Mouse (Mus musculus) E14TG2a.4 (cell line): ENCODE measurements around the gene Xylt1.

Experiments used
- CTCF ChIP-seq: conservative IDR thresholded peaks from 2 replicates; pipeline ENCODE4 v1.5.1; 2014; ENCODE audit warnings: low read length
- NANOG ChIP-seq: IDR thresholded peaks from 2 replicates; pipeline ENCODE4 v1.6.1; 2014; ENCODE audit warnings: borderline replicate concordance, low read length, mixed read lengths
- POU5F1 ChIP-seq: IDR thresholded peaks from 2 replicates; pipeline ENCODE4 v1.6.1; 2014; ENCODE audit warnings: low read length, borderline replicate concordance

DNA sequence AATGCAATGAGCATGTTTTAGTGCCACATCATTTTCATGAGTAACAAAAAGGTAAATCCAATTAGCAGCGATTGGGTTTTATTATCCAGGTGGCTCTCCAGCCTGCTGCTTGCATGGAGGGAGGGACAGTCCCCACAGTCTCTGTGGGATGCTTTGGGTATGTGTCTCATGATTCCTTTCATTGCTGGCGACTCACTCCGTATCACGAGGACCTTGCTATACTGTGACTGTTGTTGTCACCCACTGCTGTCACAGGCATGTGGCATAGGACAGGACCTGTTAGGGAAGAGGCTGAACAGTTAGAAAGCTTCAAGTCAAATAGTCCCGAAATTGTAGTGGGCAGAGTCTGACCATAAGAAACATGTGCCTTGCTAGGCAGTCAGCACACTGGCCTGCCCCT, 234.1 kb downstream of the Xylt1 start:
- TF ChIP-seq CTCF = no peak
- no peak for TF ChIP-seq POU5F1
- no peak for TF ChIP-seq NANOG
